Mouse (Mus musculus): ENCODE results near the gene Hace1. TPM values are rescaled to one million over a fixed set of nuclear protein-coding genes. Genes with fewer than 3 reads are reported as not detected.

Gene Hace1
- total and polyA plus RNA-seq, 3 experiments: 6.8 to 21.1 (median 11.4) TPM

DNA sequence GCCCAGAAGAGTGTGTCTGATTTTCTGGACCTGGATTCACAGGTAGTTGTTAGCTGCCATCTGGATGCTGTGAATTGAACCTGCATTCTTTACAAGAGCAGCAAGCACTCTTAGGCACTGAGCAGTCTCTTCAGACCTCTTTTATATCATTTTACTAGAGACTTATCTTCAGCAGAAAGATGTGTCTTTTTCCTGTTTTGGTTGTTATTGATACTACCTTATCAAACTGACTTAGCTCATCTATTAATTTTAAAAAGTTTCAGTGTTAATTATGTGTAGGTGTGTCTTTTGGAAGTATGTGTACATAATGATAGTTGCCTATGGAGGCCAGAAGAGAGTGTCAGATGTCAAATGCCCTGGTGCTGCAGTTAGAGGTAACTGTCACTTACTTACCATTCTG, 62.1 kb downstream of the Hace1 start:
- Histone ChIP-seq H3K4me2 (ENCODE audit: insufficient read depth, low read depth, poor library complexity, severe bottlenecking) (no peak overlapping the region), H3K4me3 (replicated peaks in 1 of 3; ENCODE audit: low read depth in 2 of 3, low read length in 2 of 3, poor library complexity in 1 of 3) (no peak overlapping the region), H3K4me1 (ENCODE audit: control insufficient read depth in 1 of 2, insufficient read depth in 2 of 2) (peaks cover 3 to 7% of the 10 kb centered on the region in 2 experiments; a peak in 3 of 4 replicates), H3K9me3 (replicated peaks; ENCODE audit: low read length) (no peaks in the 10 kb centered on the region), H3K36me3 (replicated peaks in 1 of 2; ENCODE audit: control insufficient read depth in 1 of 2, insufficient read depth in 1 of 2, low read length in 1 of 2) (peaks cover 0 to 12% of the 10 kb centered on the region in 2 experiments), H3K9ac (ENCODE audit: insufficient read depth, low read depth) (no peak overlapping the region), H3K27ac (ENCODE audit: insufficient read depth, low read depth) (no peak overlapping the region), H3K79me2 (replicated peaks; ENCODE audit: control insufficient read depth, extremely low read depth, insufficient read depth, poor library complexity, severe bottlenecking) (no peaks in the 10 kb centered on the region), H3K27me3 (replicated peaks) (no peaks in the 10 kb centered on the region)
- no peak for DNase-seq (ENCODE audit: extremely low read depth)
- TF ChIP-seq TCF12 (IDR thresholded peaks at IDR 0.05; ENCODE audit: low read depth, low read length) (no peak), EP300 (IDR thresholded peaks at IDR 0.05; ENCODE audit: low read length) (no peak), ZC3H11A (IDR thresholded peaks at IDR 0.05; ENCODE audit: low read depth, low read length) (no peak), ZNF384 (IDR thresholded peaks at IDR 0.05; ENCODE audit: low read depth, low read length) (no peak), USF1 (IDR thresholded peaks at IDR 0.05; ENCODE audit: low read depth, low read length) (no peak), ZMIZ1 (IDR thresholded peaks at IDR 0.05; ENCODE audit: low read depth, low read length) (no peak), BHLHE40 (IDR thresholded peaks at IDR 0.05; ENCODE audit: low read depth, low read length) (no peak), POLR2AphosphoS2 (IDR thresholded peaks at IDR 0.05; ENCODE audit: low read depth, low read length) (no peak), CHD1 (IDR thresholded peaks at IDR 0.05; ENCODE audit: low read depth, low read length) (no peak), IRF4 (IDR thresholded peaks at IDR 0.05; ENCODE audit: low read depth, low read length) (no peak), MAX (IDR thresholded peaks at IDR 0.05; ENCODE audit: low read length) (no peak), NELFE (IDR thresholded peaks at IDR 0.05; ENCODE audit: low read depth, low read length) (no peak), ZKSCAN1 (IDR thresholded peaks at IDR 0.05; ENCODE audit: borderline replicate concordance, low read depth, low read length) (no peak), MAZ (IDR thresholded peaks at IDR 0.05; ENCODE audit: low read depth, low read length) (no peak), JUN (IDR thresholded peaks at IDR 0.05; ENCODE audit: insufficient read depth, low read depth, low read length) (no peak), POLR2A (IDR thresholded peaks at IDR 0.05; ENCODE audit: low read depth, low read length) (no peak), SIN3A (IDR thresholded peaks at IDR 0.05; ENCODE audit: low read length) (no peak)
- in situ Hi-C loops (cut with MboI; ENCODE audit: low pct_ligation_motif_present, low pct_unique_long_range_greater_than_20kb, low sequenced_read_pairs): no loop called here
- dilution Hi-C loops (cut with MboI; ENCODE audit: extremely low pct_ligation_motif_present, extremely low pct_unique_long_range_greater_than_20kb, low sequenced_read_pairs): no loop called here

- no peak overlapping the region for H3K27ac ChIP-seq (ENCODE audit: insufficient read depth, low read depth)
- dilution Hi-C loops (cut with MboI; ENCODE audit: extremely low pct_ligation_motif_present, extremely low pct_unique_long_range_greater_than_20kb, low sequenced_read_pairs): no loop called here
- no peaks in the 10 kb centered on the region for H3K27me3 ChIP-seq (replicated peaks)
- in situ Hi-C loops (cut with MboI; ENCODE audit: low pct_ligation_motif_present, low pct_unique_long_range_greater_than_20kb, low sequenced_read_pairs): loop anchor here (25.0 kb wide), 2 partner anchors 258 to 267 kb away; no protein-coding TSS in a partner anchor
- no peaks in the 10 kb centered on the region for H3K4me1 ChIP-seq (ENCODE audit: control insufficient read depth in 1 of 2, insufficient read depth in 2 of 2)
- no peak overlapping the region for H3K9ac ChIP-seq (ENCODE audit: insufficient read depth, low read depth)
- no peaks in the 10 kb centered on the region for H3K79me2 ChIP-seq (replicated peaks; ENCODE audit: control insufficient read depth, extremely low read depth, insufficient read depth, poor library complexity, severe bottlenecking)
- no peak for DNase-seq (ENCODE audit: extremely low read depth)
- H3K9me3 ChIP-seq (replicated peaks; ENCODE audit: low read length): no peaks in the 10 kb centered on the region
- H3K4me2 ChIP-seq (ENCODE audit: insufficient read depth, low read depth, poor library complexity, severe bottlenecking): no peak overlapping the region
- TF ChIP-seq CTCF (conservative IDR thresholded peaks at IDR 0.05 in 1 of 2, IDR thresholded peaks at IDR 0.05 in 1 of 2; ENCODE audit: low read depth in 2 of 2, low read length in 2 of 2): peak in 1 of 2 experiments; percentile 39; a peak in 1 of 4 replicates
- TF ChIP-seq RAD21 (IDR thresholded peaks at IDR 0.05; ENCODE audit: low read depth, low read length): peak; percentile 35
- no peak for TF ChIP-seq HCFC1 (IDR thresholded peaks at IDR 0.05; ENCODE audit: low read depth, low read length)
- no peak for TF ChIP-seq ETS1 (conservative IDR thresholded peaks at IDR 0.05; ENCODE audit: low read depth, low read length)
- no peak for TF ChIP-seq ZMIZ1 (IDR thresholded peaks at IDR 0.05; ENCODE audit: low read depth, low read length)
- no peak for TF ChIP-seq UBTF (IDR thresholded peaks at IDR 0.05; ENCODE audit: low read depth, low read length)
- TF ChIP-seq ELF1 (IDR thresholded peaks at IDR 0.05; ENCODE audit: low read depth, low read length): no peak
- TF ChIP-seq MAX (IDR thresholded peaks at IDR 0.05; ENCODE audit: low read length): no peak
- no peak for TF ChIP-seq JUN (IDR thresholded peaks at IDR 0.05; ENCODE audit: insufficient read depth, low read depth, low read length)
- peak; percentile 28; the same call in 1 of the 2 replicates for TF ChIP-seq SMC3 (IDR thresholded peaks at IDR 0.05; ENCODE audit: low read depth, low read length)
- no peak for TF ChIP-seq POLR2A (IDR thresholded peaks at IDR 0.05; ENCODE audit: low read depth, low read length)
- no peak for TF ChIP-seq POLR2AphosphoS2 (IDR thresholded peaks at IDR 0.05; ENCODE audit: low read depth, low read length)
- H3K4me3 ChIP-seq (replicated peaks in 1 of 3; ENCODE audit: low read depth in 2 of 3, low read length in 2 of 3, poor library complexity in 1 of 3): no peak overlapping the region
- peaks cover 0 to 19% of the 10 kb centered on the region in 2 experiments for H3K36me3 ChIP-seq (replicated peaks in 1 of 2; ENCODE audit: control insufficient read depth in 1 of 2, insufficient read depth in 1 of 2, low read length in 1 of 2)
These were observed 76.4 kb downstream of the Hace1 start for GRCm38 (mm10) chr10:45654026-45654425.

Data from CH12.LX (cell line).